Mouse (Mus musculus) frontal cortex, postnatal 14 days (tissue): Measurements from ENCODE around the gene Vmn2r116.
"Not testable (repeated sequence)": the region's sequence is repeated elsewhere in the genome, so short reads cannot be mapped to it uniquely, and the experiment has no call there.

Experiments used
- DNase-seq, 2 experiments: peaks; one replicate each; pipeline ENCODE4 v3.0.0; 2022; ENCODE audit warnings: low spot score in 2 of 2

Gene Vmn2r116

GRCm38 (mm10) chr17:23384304-23384703 lies at the start of gene Vmn2r116:
Vmn2r116 (plus strand) TSS chr17:23384604.
- not testable (repeated sequence) for DNase-seq

- not testable (repeated sequence) for DNase-seq
Observed at GRCm38 (mm10) chr17:23343441-23343840, 41.0 kb upstream of the Vmn2r116 start, which contains the start of gene Vmn2r115. Vmn2r115 (plus strand) TSS chr17:23343741.

- DNase-seq = no peak
Observed at GRCm38 (mm10) chr17:23351644-23352043, 32.8 kb upstream of the Vmn2r116 start.

GRCm38 (mm10) chr17:23433150-23433679 lies 48.8 kb downstream of the Vmn2r116 start:
- DNase-seq = no peak
